Mouse (Mus musculus) mesoderm, embryonic 11.5 days (tissue): ENCODE measurements at regions not wholly inside any gene's neighbourhood (a gene's known extent, or its start where the extent isn't known, plus 50 kb on each side); places are given as distances from the start of the nearest gene placed in this dataset.
A peak's percentile ranks its signal among the peaks of the same experiment; 100 is the strongest.
"Not testable (repeated sequence)": the region's sequence is repeated elsewhere in the genome, so short reads cannot be mapped to it uniquely, and the experiment has no call there.

Experiments
- DNase-seq: peaks from one replicate; pipeline ENCODE4 v3.0.0-alpha.2; 2012; ENCODE audit warnings: low read depth, low spot score

DNA sequence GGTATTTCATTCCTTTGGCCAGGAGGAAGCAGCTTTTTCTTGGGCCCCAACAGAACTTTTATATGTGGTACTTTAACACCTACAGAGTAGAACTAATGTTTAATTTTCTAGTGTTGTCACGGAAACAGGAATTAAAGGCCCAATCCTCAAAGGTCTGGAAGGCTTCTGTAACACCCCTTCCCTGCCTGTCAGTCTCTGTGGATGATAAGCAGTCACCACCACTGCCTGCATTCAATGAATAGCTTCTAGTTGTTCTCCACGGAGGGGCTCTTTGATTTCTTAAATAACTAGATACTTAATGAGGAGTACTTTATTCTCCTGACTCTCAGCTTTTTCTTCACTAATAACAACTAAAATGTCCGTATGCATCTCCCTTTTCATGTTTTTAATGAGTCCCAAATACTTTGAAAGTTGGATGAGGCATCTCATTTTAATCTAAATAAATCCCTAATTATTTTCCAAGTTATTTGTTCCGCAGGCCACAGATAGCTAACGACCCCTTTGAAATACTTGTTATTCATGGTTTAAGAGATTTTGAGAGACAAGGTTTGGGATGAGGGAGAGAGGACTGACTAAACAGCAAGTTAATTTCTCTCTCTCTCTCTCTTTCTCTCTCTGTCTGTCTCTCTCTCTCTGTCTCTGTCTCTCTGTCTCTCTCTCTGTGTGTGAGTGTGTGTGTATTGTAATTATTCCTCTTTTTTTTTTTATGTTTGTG lies 686.0 kb upstream of the Ghitm start:
- DNase-seq = no peak

DNA sequence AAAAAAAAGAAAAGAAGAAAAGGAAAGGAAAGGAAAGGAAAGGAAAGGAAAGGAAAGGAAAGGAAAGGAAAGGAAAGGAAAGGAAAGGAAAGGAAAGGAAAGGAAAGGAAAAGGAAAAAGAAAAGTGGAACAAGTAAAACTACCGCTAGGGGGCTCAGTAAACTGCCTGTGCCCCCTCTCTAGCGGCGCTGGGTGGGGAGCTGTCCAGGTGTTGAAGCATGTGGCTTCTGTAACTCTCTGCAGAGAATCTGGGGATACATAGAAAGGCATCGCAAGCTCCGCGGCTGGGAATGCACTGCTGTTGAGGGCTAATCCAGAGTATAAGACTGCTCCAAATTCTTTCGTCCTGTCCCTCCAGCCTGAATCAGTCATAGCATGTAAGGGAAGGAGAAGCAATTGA lies 684.9 kb upstream of the Ghitm start:
- DNase-seq = peak; percentile 32

DNA sequence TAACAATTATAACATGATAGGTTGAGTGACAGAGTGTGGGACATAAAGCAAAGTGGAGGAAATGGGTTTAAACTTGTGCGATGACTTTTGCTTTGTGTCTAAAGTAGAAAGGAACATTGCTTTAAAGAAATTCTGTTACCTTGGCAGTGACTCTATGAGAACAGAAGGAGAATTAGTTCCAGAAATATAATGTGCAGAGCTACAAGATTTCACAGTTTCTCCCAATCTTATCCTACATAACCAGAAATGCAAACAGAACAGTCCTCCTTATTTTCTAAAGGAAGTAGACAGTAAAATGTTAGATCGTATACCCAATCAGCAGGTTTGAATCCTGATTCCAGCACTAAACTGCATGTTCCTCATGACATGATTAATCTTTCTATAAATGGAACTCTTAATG lies 660.6 kb upstream of the Ghitm start:
- no peak for DNase-seq

DNA sequence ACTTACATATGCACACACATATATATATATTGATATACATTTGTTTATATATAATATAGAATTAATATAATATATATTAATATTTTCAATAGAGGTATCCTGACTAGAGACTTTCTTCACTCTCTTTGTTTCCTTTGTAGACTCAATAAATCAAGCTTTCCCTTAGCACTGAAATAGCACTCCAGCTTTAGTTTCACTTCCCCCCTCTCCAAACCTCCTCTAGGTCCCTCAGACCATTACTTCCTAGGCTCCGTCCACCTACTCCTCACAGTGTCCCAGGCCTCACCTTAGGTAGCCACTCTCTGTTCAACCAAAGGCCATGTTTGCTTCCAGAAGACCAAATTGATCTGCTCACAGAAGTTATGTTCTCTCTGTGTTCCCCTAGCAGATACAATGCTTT lies 630.7 kb upstream of the Ghitm start:
- no peak for DNase-seq

DNA sequence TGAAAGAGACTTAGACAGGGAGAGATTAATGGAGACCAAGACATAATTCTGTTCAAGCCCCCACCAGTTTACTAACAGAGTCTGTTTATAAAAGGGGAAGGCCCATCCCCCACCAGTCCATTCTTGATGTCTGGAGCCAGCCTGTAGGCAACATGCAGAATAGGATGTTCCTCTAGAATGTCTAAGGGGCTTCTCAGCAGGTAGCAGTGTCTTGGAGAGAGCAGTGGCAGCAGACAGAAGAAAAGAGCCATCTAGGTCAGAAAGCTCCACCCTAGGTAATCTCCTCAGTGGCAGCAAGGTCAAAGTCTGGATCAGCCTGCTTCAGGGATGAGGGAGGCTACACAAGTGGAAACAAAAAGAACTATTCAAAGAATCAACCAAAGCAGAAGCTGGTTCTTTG lies 614.6 kb upstream of the Ghitm start:
- DNase-seq = not testable (repeated sequence)

DNA sequence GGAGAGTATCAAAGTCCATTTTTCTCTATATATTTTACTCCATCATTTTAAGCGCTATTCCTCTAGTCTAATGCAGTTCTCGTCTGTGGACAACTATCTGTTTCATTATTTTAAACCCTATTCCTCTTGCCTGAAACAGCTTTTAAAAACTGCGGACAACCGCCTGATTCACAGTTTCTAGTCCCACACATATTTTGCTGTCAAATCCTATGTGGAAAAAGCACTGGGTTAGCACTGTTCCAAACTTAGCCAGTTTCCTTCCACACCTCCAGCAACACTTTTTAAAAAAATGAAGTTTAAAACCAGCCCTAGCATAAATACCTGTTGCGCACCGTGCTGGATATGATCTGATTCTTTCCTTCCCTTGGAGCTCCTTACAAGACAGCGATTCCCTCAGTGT lies 614.1 kb upstream of the Ghitm start:
- no peak for DNase-seq

DNA sequence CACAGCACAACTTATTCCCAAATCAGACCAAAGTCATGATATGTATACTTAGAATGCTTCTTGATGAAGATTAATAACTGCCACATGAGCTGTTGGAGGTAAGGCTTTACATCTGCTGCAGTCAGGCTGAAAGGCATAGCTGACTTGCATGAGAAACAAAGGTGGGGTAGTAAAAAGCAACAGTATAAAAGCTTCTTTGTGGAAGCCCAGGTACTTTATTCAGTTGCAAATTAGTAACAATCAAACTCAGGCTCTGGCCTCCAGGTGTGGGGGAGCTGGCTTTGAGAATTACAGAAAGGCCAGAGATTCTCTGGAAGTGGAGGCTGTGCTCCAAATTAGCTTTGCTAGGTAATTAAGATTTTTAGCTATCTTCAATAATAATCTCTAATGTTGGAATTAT lies 608.0 kb upstream of the Ghitm start:
- DNase-seq = no peak

DNA sequence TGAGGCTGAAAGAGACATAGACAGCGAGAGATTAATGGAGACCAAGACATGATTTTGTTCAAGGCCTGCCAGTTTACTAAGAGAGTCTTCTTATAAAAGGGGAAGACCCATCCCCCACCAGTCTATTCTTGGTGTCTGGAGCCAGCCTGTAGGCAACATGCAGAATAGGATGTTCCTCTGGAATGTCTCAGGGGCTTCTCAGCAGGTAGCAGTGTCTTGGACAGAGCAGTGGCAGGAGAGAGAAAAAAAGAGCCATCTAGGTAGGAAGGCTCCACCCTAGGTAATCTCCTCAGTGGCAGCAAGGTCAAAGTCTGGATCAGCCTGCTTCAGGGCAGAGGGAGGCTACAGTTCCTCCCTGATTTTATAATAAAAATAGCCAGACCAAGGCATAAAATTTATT lies 607.4 kb upstream of the Ghitm start:
- not testable (repeated sequence) for DNase-seq
